Mouse (Mus musculus) telencephalon, adult 2 months (tissue): ENCODE results near the gene Fgfr3.

Experiments used
- DNase-seq: peaks from one replicate; pipeline ENCODE4 v3.0.0-alpha.2; 2011; ENCODE audit warnings: low read depth, low spot score

Gene Fgfr3

GRCm38 (mm10) chr5:33728841-33729240, 7.4 kb downstream of the Fgfr3 start:
- DNase-seq = no peak

GRCm38 (mm10) chr5:33730516-33730915, 9.0 kb downstream of the Fgfr3 start:
- no peak for DNase-seq

- DNase-seq = no peak
Observed at GRCm38 (mm10) chr5:33731051-33731450, 9.6 kb downstream of the Fgfr3 start.

- DNase-seq = no peak
Observed at GRCm38 (mm10) chr5:33733837-33734236, 12.4 kb downstream of the Fgfr3 start.

GRCm38 (mm10) chr5:33735412-33736092, 14.1 kb downstream of the Fgfr3 start:
- DNase-seq = no peak

GRCm38 (mm10) chr5:33736230-33736629, 14.8 kb downstream of the Fgfr3 start:
- no peak for DNase-seq

- DNase-seq = peak; percentile 55
Observed at GRCm38 (mm10) chr5:33737903-33738321, 16.4 kb downstream of the Fgfr3 start.

GRCm38 (mm10) chr5:33738341-33738740, 16.9 kb downstream of the Fgfr3 start:
- DNase-seq = no peak

- DNase-seq = no peak
Observed at GRCm38 (mm10) chr5:33740548-33740947, 19.1 kb downstream of the Fgfr3 start.

- DNase-seq = no peak
Observed at GRCm38 (mm10) chr5:33743481-33743880, 22.0 kb downstream of the Fgfr3 start.

GRCm38 (mm10) chr5:33777195-33777594, 55.7 kb downstream of the Fgfr3 start:
- DNase-seq = no peak

GRCm38 (mm10) chr5:33781964-33782344, 60.5 kb downstream of the Fgfr3 start:
- DNase-seq = no peak

GRCm38 (mm10) chr5:33782345-33782998, 61.0 kb downstream of the Fgfr3 start, which contains the start of gene Letm1:
Letm1 (minus strand) TSS chr5:33782817.
- peak; percentile 98 for DNase-seq

GRCm38 (mm10) chr5:33782999-33783390, 61.5 kb downstream of the Fgfr3 start:
- DNase-seq = no peak
